Mouse (Mus musculus) kidney, postnatal 25 days (tissue): ENCODE data around the gene Fgfr2.
A peak's percentile ranks its signal among the peaks of the same experiment; 100 is the strongest.

ENCODE experiments used
- DNase-seq, 2 experiments: peaks; one replicate each; pipeline ENCODE4 v3.0.0; 2021; ENCODE audit warnings: mixed read lengths in 2 of 2

Gene Fgfr2

DNA sequence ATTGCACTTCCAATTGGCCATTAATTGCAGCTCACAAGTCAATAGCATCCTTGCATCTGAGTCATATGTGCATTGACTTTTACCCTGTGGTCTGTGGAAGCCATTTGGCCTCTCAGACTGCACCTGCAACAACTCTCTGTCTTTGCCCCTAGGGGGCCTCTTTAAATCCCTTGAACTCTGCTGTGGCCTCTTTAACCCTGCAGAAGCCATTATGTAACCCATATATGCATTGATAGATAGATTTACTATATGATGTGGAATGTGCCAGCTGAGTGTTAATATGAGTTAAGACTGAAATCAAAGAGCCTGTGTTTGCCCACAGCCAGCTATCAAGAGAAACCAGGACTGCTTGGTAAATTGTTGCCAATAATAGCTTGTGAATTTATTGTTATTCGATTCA, 924.3 kb downstream of the Fgfr2 start:
- no peak for DNase-seq

- DNase-seq = no peak
Measured at GRCm38 (mm10) chr7:132197817-132198475, 925.2 kb downstream of the Fgfr2 start.

- no peak for DNase-seq
Measured at GRCm38 (mm10) chr7:132196581-132196980, 926.6 kb downstream of the Fgfr2 start.

DNA sequence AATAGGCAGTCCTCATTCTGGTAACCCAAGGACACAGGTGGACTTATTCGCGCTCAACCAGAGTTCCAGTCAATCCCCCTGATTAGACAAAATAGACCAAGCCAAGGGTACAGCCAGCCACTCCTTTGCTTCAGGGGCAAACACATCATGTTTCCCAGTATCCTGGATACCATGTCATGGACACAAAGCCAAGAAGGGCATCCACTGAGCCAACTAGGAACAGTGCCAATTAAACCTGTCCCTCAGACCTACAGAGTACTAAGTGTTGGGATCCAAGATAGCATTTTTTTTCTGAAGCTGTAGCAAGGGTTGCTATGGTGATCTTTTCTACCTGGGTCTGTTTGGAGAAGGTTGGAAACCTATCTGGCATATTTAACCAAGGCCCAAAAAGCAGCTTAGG, 929.5 kb downstream of the Fgfr2 start:
- no peak for DNase-seq

DNA sequence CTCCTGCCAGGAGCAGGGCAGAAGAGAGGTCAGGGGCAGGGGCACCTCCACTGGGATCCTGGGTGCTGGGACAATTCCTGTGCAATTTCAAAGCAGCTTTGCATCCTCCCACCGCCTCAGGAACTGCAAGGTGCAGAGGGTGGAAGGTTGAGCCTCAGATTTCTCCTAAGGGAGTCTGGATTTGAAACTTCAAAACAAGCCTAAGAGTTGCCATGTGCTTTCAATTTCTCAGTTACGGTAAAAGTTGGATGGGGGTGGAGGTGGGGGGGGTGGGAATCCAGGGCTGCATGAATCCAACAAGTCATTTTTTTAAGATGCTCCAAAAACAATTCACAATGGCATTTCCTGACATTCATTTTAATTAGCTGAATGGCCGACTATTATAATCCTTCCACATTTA, 935.7 kb downstream of the Fgfr2 start:
- DNase-seq = no peak

DNA sequence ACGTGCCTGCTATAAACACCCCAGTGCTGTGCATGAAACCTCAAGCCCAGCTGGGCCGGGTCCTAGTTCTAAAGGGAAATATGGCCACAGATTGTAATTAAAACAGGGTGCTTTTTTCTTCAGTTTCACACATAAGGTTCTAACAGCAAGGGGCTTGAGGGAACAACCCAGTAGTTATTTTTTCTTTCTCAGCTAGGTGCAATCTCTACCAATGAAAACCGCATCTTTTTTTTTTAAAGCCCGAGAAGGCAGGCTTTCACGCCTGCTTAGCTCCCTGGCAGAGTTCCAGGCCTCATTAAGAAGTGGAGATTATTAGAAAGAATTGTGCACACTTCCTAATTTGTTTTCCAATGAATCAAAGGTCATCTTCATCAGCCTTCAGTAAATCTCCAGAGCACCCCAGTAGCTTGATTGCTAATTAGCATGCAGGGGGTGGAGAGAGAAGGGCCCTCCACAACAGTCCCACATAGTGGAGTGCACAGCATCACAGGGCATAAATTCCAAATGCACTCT, 939.2 kb downstream of the Fgfr2 start:
- DNase-seq = peak in 1 of 2 experiments; percentile 43

DNA sequence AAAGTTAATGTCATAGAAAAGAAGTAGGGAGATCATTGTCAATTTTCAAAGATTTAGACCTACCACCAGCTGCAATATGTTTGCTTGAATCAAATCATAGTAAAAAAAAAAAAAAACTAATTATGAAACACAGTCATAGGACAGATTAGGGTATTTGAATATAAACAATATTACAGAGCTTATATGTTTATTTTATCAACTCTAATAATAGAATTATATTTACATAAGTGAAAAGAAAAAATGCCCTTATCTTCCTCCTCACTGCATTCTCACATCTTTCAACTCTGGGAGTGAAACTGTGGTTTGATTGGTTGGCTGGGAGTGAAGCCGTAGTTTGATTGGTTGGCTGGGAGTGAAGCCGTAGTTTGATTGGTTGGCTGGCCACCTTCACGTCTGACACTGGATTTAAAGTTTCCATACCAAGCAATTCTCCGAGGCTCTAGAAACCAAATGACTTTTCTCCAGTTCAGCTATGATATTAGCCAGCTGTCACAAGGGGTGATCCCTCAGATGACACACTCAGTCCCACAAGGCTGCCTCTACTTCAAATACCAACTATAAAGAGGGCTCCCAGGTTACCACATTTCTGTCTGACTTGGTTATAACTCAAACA, 941.5 kb downstream of the Fgfr2 start:
- no peak for DNase-seq

DNA sequence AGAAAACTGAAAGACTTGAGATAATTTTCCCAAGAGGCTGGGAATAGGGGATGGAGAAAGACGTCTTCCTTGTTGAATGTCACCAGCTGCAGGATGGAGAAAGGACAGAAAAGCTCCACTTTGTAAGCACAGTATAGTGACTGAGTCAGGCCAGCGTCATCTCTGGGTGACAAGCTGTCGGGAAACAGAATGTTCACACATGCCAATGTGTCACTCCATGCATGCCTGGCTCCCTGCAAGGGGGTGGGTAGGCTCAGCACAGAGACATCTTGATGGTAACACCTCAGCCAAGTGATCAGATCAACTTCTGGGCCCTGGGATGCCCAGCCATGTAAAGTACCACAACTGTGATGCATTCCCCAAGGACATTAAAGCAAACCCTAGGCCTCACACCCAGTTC, 942.1 kb downstream of the Fgfr2 start:
- no peak for DNase-seq

GRCm38 (mm10) chr7:132179049-132179448, 944.1 kb downstream of the Fgfr2 start:
- DNase-seq = no peak

- DNase-seq = no peak
Measured at GRCm38 (mm10) chr7:132174787-132175186, 948.4 kb downstream of the Fgfr2 start.

DNA sequence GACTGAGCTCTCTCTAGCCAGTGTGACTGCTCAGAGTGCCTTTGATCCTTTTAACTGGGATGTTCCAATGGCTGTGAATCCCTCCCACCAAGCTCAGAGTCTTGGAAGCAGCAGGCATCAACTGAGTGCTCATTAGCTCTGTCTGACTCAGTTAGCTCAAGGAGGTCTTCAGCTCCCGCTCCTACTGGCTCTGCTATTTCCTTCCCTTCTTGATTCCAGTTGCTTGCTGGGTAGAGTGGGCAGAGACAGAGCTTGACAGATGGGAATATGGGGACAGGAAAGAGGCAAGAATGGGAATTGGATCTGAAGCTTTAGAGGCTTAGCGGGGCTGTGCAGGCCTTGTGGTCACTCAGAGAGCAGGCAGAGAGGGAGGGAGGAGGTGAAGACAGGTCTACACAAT, 948.9 kb downstream of the Fgfr2 start:
- DNase-seq = no peak

DNA sequence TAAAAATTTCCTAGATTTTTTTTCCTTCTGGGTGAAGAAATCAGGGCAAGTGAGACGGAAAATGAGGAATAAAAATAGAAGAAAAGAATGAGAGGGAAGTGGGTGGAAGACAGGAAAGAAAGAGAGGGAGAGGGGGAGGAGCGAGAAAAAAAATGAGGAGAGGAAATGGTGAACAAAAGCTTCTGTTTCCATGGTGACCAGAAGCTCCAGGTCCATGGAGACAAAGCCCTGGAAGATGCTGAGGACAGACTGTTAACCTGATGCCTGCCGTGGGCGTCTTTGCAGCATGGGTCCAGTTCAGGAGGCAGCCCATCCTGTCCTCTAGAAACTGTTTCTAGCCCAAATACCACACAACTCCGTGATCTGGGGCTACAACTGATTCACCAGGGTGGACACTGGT, 950.9 kb downstream of the Fgfr2 start:
- DNase-seq = no peak

DNA sequence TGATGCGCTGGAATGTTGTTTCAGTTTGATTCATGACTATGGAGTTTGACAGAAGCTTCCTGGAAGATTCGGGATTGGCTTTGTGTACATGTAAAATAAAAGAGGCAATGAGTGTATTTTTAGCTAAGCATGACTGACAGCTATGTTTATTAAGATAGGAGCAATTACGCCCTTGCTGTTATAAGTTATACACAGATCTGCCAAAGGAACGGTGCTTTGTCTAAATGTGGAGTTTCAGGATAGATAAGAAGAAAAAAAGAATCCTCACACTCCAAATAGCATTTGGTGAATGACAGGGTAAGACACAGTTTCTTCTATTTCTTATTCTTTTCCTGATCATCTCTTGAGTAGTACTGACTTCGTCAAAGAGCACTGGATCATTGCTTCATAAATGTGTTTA, 951.4 kb downstream of the Fgfr2 start:
- no peak for DNase-seq

GRCm38 (mm10) chr7:132169419-132170169, 953.6 kb downstream of the Fgfr2 start:
- peak in 1 of 2 experiments; percentile 3 for DNase-seq

- DNase-seq = no peak
Measured at GRCm38 (mm10) chr7:132167239-132167638, 955.9 kb downstream of the Fgfr2 start.

DNA sequence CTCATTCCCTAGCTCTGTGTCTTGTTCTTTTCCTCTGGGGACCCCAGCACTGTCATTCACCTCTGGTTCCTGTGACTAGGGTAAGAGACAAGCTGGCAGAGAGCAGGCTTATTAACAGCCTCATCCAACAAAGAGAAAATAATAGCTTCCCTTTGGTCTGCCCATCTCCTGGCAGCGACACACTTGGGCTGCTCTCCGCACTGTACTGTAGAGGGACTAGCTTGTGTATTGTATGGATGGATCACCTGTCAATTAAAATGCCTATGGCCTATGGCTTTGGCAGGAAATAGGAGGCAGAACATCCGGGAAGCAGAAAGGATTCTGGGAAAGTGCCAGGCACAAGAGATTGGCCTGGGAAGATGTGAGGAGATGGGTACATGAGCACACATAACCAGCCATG, 960.9 kb downstream of the Fgfr2 start:
- no peak for DNase-seq

GRCm38 (mm10) chr7:132158321-132159025, 964.7 kb downstream of the Fgfr2 start:
- DNase-seq = no peak

DNA sequence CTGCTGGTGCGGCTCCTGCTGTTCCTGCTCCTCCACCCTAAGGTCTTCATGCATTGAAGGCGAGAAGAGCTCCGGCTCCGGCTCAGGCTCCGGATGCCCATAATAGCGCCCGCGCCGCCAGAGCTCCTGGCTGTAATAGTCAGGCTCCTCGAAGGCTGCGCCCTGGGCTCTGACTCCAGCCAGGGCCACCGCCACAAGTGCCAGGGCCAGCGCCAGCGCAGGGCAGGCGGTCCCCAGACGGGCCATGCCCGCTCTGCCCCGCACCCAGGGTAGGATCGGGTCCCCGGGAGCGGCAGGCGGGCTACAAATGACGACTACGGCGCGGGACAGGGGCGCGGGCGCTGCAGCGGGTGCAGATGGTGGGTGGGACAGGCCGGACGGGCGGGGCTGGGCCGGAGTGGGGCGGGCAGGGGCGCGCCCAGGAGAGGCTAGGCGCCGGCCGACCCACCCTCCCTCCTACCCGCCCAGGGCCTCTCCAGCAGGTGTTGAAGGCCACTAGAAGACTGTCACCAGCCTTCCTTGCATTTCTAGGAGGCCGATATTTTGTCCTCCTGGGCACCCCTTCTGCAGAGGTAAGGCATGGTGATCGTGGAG, 968.7 kb downstream of the Fgfr2 start, which contains the start of gene Cpxm2:
TSS of gene Cpxm2 (minus strand) at position 372 of the 594 bp plus-strand sequence.
- no peak for DNase-seq

- no peak for DNase-seq
Measured at GRCm38 (mm10) chr7:132153725-132154147, 969.4 kb downstream of the Fgfr2 start.

DNA sequence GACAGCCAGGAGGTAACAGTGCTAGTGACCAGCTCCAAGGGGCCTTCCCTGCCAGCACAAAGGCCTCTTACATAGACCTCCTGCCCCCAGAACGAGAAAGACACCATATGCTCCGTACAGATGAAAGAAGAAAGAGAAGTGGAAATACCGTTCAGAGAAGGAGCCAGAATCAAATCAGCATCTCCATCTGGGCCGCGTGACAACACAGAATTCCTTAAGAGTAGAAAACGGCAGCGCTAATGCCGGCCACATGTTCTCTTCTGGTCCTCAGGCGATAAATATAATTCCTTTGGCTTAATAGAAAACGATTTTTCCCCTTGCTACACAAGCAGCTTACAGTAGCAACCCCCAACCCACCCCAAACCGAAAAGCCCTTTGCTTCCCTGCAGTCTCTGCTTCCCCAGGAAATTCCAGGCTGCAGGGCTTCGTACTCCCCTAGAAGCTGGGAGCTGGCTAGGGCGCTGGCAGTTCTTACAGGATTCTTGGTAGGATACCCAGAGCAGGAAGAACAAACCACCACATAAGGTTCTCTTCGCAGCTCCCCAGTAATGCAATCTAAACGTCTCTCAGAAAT, 977.8 kb downstream of the Fgfr2 start:
- no peak for DNase-seq

GRCm38 (mm10) chr7:132128687-132129086, 994.5 kb downstream of the Fgfr2 start:
- no peak for DNase-seq

DNA sequence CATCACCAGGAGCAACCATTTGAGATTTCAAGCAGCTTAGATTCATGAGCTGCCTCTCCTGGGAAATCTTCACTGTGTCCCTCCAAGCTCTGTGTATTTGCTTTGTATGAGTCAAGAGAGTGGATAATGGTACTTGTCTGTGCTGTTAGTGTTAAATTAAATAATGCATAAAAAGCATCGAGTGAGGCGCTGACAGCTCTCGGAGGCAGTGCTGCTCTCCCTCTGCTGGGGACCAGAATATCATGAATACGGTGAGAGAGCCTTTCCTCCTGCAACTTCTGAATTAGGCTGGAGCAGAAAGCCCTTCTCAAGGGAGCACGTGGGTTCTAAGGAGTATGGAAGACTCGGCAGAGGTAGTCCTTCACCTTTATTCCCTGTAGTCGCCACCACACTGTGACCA, 998.2 kb downstream of the Fgfr2 start:
- no peak for DNase-seq
